Mouse (Mus musculus): ENCODE data around the gene Wtap.

GRCm38 (mm10) chr17:12935719-12936118 is 58.2 kb downstream of the Wtap start:
- TF ChIP-seq POLR2A (IDR thresholded peaks at IDR 0.05; ENCODE audit: low read depth, low read length) (no peak), CTCF (IDR thresholded peaks at IDR 0.05; ENCODE audit: extremely low read depth, insufficient read length, insufficient replicate concordance, low read depth, low read length) (no peak)

Data from small intestine, adult 2 months (tissue).